Mouse (Mus musculus): ENCODE data around the gene Ackr3.
A peak's percentile ranks its signal among the peaks of the same experiment; 100 is the strongest.

Gene Ackr3

GRCm38 (mm10) chr1:90203783-90204690 is at the start of gene Ackr3:
TSS of gene Ackr3 (plus strand) at chr1:90203980.
- peak; percentile 89 for DNase-seq

- no peak for DNase-seq
Measured at GRCm38 (mm10) chr1:90156589-90156988, 47.2 kb upstream of the Ackr3 start.

- DNase-seq, result peak in 1 of 2 experiments; percentile 25
Measured at GRCm38 (mm10) chr1:90159927-90160326, 43.9 kb upstream of the Ackr3 start.

GRCm38 (mm10) chr1:90161623-90162022 is 42.2 kb upstream of the Ackr3 start:
- DNase-seq, result peak; percentile 59 to 66

GRCm38 (mm10) chr1:90162379-90162857 is 41.4 kb upstream of the Ackr3 start:
- peak in 1 of 2 experiments; percentile 5 for DNase-seq

GRCm38 (mm10) chr1:90163161-90163560 is 40.6 kb upstream of the Ackr3 start:
- no peak for DNase-seq

- DNase-seq, result no peak
Measured at GRCm38 (mm10) chr1:90164319-90164718, 39.5 kb upstream of the Ackr3 start.

- DNase-seq, result no peak
Measured at GRCm38 (mm10) chr1:90174338-90174737, 29.4 kb upstream of the Ackr3 start.

GRCm38 (mm10) chr1:90176223-90176622 is 27.6 kb upstream of the Ackr3 start:
- no peak for DNase-seq

GRCm38 (mm10) chr1:90177565-90177964 is 26.2 kb upstream of the Ackr3 start:
- DNase-seq, result no peak

GRCm38 (mm10) chr1:90177978-90178377 is 25.8 kb upstream of the Ackr3 start:
- DNase-seq, result no peak

GRCm38 (mm10) chr1:90180479-90180878 is 23.3 kb upstream of the Ackr3 start:
- DNase-seq, result no peak

GRCm38 (mm10) chr1:90180966-90181699 is 22.6 kb upstream of the Ackr3 start:
- no peak for DNase-seq

GRCm38 (mm10) chr1:90182521-90182920 is 21.3 kb upstream of the Ackr3 start:
- DNase-seq, result no peak

GRCm38 (mm10) chr1:90183602-90184001 is 20.2 kb upstream of the Ackr3 start:
- DNase-seq, result no peak

GRCm38 (mm10) chr1:90186173-90186572 is 17.6 kb upstream of the Ackr3 start:
- no peak for DNase-seq

- DNase-seq, result no peak
Measured at GRCm38 (mm10) chr1:90186874-90187273, 16.9 kb upstream of the Ackr3 start.

GRCm38 (mm10) chr1:90189046-90189445 is 14.7 kb upstream of the Ackr3 start:
- no peak for DNase-seq

GRCm38 (mm10) chr1:90201246-90201645 is 2.5 kb upstream of the Ackr3 start:
- DNase-seq, result peak in 1 of 2 experiments; percentile 17

GRCm38 (mm10) chr1:90201655-90202054 is 2.1 kb upstream of the Ackr3 start:
- DNase-seq, result no peak

GRCm38 (mm10) chr1:90202207-90202978 is 1.4 kb upstream of the Ackr3 start:
- peak; percentile 70 to 85 for DNase-seq

GRCm38 (mm10) chr1:90203341-90203740 is 439 bp upstream of the Ackr3 start:
- DNase-seq, result peak in 1 of 2 experiments; percentile 6

- peak in 1 of 2 experiments; percentile 25 for DNase-seq
Measured at GRCm38 (mm10) chr1:90204821-90205220, 1.0 kb downstream of the Ackr3 start.

Data from kidney, postnatal 36 days (tissue).